Mouse (Mus musculus): ENCODE results near the gene C1qtnf3.

- TF ChIP-seq CTCF (IDR thresholded peaks at IDR 0.05), result no peak
- no peak for TF ChIP-seq EP300 (IDR thresholded peaks at IDR 0.05; ENCODE audit: insufficient read depth, low read depth, low read length)
Measured at GRCm38 (mm10) chr15:11000421-11000820, 48.3 kb downstream of the C1qtnf3 start, which contains the start of gene Slc45a2.

Measured in heart, adult 2 months (tissue).